Mouse (Mus musculus): ENCODE measurements around the gene Phf24. TPM values are rescaled to one million over a fixed set of nuclear protein-coding genes. Genes with fewer than 3 reads are reported as not detected.

Gene Phf24
- polyA plus RNA-seq, 1 experiment from 2014 or later = 0.12 TPM

Other genes starting within 250 kb of the Phf24 start
- gene 4930578G10Rik, start 181.1 kb upstream of the Phf24 start, polyA plus RNA-seq (2015; fragmentation: Nextera tagmentation; extraction: Ambion mirVana) = not detected in 2 replicates
- gene Ccl19, start 160.1 kb upstream of the Phf24 start, polyA plus RNA-seq (2015; fragmentation: Nextera tagmentation; extraction: Ambion mirVana) = not detected in 2 replicates
- 0.41 and 1.0 TPM in 2 replicates for gene Ccl21a, start 142.7 kb upstream of the Phf24 start, polyA plus RNA-seq (2015; fragmentation: Nextera tagmentation; extraction: Ambion mirVana)
- 0.15 TPM in 2 replicates for gene Fam205a1, start 62.8 kb upstream of the Phf24 start, polyA plus RNA-seq (2015; fragmentation: Nextera tagmentation; extraction: Ambion mirVana)
- gene Gm12394, start 59.9 kb upstream of the Phf24 start, polyA plus RNA-seq (2015; fragmentation: Nextera tagmentation; extraction: Ambion mirVana) = not detected in 2 replicates
- gene Fam205c, start 42.4 kb upstream of the Phf24 start, polyA plus RNA-seq (2015; fragmentation: Nextera tagmentation; extraction: Ambion mirVana) = 0.35 and 0.61 TPM in 2 replicates
- gene Dnajb5, start 33.2 kb downstream of the Phf24 start, polyA plus RNA-seq (2015; fragmentation: Nextera tagmentation; extraction: Ambion mirVana) = 1.2 and 1.5 TPM in 2 replicates
- 0.24 TPM in 1 of 2 replicates, not detected in the other for gene 1700022I11Rik, start 52.9 kb downstream of the Phf24 start, polyA plus RNA-seq (2015; fragmentation: Nextera tagmentation; extraction: Ambion mirVana)
- 202 and 204 TPM in 2 replicates for gene Vcp, start 83.8 kb downstream of the Phf24 start, polyA plus RNA-seq (2015; fragmentation: Nextera tagmentation; extraction: Ambion mirVana)
- 10.4 TPM in 2 replicates for gene Fancg, start 93.8 kb downstream of the Phf24 start, polyA plus RNA-seq (2015; fragmentation: Nextera tagmentation; extraction: Ambion mirVana)
- 14.8 and 15.1 TPM in 2 replicates for gene Pigo, start 109.2 kb downstream of the Phf24 start, polyA plus RNA-seq (2015; fragmentation: Nextera tagmentation; extraction: Ambion mirVana)
- 187 and 204 TPM in 2 replicates for gene Stoml2, start 115.0 kb downstream of the Phf24 start, polyA plus RNA-seq (2015; fragmentation: Nextera tagmentation; extraction: Ambion mirVana)
- 41.2 and 51.3 TPM in 2 replicates for gene Fam214b, start 129.6 kb downstream of the Phf24 start, polyA plus RNA-seq (2015; fragmentation: Nextera tagmentation; extraction: Ambion mirVana)
- 0.40 and 0.45 TPM in 2 replicates for gene Unc13b, start 142.3 kb downstream of the Phf24 start, polyA plus RNA-seq (2015; fragmentation: Nextera tagmentation; extraction: Ambion mirVana)